Mouse (Mus musculus): ENCODE measurements around the gene Nfs1.
A peak's percentile ranks its signal among the peaks of the same experiment; 100 is the strongest.
"Not testable (repeated sequence)": the region's sequence is repeated elsewhere in the genome, so short reads cannot be mapped to it uniquely, and the experiment has no call there.

Gene Nfs1

DNA sequence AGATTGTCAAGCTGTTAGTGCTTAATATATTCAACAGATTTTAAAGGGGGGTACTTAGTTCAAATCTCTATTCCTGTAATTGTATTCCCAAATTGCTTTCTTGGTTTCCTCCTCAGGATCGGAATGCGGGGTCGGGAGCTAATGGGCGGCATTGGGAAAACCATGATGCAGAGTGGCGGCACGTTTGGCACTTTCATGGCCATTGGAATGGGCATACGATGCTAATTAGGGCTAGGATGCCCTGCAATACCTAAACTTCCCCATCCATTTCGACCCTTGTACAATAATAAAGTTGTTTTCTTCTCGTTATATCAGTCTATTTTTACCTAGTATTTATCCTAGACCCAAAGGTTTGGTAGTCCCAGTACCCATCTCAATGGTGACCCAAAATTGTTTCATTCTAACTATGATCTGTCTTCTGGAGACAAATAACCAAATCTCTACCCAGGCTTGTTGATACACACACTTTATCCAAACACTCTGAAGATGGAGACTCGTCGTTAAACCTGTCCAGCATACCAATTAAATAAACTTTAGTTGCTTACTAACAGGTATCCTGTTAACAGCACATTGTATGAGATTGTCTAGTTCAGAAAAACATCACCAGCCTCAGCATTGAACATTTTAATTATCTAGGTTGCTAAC is 1.6 kb upstream of the Nfs1 start:
- DNase-seq (ENCODE audit: low read depth, low spot score), result no peak

DNA sequence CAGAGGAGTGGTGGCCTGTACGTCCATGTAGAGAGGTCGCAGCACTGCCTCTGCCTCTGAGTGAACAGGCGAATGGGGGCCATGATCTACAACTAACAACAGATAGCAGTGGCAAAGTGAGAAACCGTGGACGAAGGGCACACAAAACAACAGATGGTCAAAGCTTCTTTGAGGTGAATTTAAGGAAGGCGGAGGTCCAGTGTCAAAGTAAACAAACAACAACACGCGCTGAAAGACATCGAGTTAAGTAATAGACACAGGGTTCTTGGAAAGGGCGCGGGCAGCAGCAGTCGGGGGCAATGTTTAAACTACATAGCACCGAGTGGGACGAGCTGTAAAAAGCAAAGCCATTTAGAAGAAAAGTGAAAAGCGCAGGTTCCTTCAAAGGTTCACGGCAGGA is 619 bp downstream of the Nfs1 start:
- DNase-seq (ENCODE audit: low read depth, low spot score), result no peak

DNA sequence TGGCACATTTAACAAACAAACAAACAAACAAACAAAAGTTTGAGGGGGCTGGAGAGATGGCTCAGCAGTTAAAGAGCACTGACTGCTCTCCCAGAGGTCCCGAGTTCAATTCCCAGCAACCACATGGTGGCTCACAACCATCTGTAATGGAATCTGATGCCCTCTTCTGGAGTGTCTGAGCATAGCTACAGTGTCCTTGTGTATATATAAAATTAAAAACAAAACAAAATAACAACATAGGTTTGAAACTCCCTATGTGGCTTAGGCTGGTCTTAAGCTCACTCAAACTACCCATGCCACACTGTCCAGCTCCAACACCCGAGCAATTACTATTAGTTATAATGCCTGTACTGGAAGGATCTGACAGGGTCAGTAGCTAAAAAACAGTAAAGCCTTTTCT is 1.2 kb downstream of the Nfs1 start:
- DNase-seq (ENCODE audit: low read depth, low spot score), result no peak

DNA sequence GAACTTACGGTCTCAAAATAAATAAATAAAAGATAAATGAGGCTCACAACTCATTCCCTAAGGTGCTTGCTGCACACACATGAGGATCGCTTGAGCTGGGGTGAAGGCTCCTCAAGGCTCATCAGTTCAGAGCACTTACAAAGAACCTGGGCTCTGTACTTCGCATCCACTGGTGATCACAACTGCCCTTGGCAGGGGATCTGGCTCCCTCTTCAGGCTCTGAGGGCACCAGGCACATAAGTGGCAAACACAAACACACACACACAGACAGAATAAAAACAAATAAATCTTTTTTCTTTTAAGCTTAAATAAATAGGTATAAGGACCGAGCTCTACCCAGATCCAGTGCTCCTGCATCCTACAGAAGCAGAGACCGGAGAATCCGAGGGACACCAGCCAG is 8.3 kb downstream of the Nfs1 start:
- no peak for DNase-seq (ENCODE audit: low read depth, low spot score)

DNA sequence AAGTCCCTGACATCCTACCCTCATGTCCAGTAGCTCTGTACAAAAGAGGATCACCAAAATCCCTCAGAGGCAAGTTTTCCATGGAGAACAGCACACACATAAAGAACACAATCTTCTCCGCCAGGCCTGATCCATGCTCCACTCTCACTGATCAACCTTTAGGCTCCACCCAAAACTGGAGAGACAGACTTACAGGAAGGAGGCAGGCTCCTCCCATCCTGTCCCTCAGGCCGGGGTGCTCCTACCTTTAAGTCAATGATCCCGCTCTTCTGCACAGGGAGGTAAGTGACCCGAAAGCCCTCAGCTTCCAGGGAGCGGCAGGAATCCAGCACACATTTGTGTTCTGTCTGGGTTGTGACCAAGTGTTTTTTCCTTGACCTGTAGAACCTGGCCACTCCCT is 9.8 kb downstream of the Nfs1 start:
- DNase-seq (ENCODE audit: low read depth, low spot score), result no peak

DNA sequence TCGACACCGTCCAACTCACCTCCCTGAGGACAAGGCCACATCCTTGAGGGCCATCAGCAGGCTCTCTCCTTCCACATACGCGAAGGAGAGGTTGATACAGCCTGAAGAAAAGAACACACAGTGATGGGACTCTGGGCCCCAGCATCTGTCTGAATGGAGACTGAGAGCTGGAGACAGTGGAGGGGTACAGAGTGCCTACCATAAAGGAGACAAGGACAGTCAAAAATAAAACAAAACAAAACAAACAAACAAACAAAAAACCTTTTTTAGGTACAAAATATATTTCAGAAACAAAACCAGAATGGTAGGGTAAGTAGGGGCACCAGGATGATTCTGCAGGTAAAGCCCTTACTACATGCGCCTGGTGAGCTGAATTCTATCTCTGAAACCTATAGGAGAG is 17.0 kb downstream of the Nfs1 start, which contains the start of gene Gm28036:
Gene Gm28036 (minus strand): TSS at position 101 of the 400 bp plus-strand sequence.
- no peak for DNase-seq (ENCODE audit: low read depth, low spot score)

DNA sequence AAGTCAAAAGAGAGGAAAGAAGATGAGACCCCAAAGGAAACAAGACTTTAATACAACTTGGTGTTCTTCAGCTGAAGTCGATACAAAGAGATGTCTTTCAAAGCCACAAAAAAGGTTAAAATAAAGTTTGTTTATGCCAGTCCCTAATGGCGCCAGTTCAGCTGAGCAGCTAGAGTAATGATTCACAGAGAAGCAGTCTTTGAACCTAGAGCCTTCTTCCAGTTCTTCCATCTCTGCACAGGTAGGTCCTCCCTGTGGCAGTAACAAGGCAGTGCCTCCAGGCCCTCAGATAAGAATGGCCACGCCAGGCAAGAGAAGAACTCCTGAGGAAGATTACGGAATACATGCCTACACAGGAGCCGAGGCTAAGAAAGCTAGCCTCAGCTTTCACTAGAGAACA is 20.3 kb downstream of the Nfs1 start:
- no peak for DNase-seq (ENCODE audit: low read depth, low spot score)

DNA sequence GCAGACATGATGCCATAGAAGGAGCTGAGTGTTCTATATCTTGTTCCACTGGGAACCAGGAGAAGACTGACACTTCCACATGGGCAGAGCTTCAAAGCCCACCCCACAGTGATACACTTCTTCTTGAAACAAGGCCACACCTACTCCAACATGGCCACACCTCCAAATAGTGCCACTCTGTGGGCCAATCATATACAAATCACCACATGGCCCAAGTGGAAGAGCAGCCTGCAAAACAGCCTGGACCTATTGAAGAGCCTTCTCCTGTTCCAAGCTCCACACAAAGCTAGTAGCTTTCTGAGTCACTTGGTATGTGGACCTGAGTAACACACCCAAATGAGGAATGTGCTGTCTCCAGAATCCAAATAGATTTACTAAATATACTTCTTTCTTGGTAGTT is 24.4 kb downstream of the Nfs1 start:
- DNase-seq (ENCODE audit: low read depth, low spot score), result no peak

DNA sequence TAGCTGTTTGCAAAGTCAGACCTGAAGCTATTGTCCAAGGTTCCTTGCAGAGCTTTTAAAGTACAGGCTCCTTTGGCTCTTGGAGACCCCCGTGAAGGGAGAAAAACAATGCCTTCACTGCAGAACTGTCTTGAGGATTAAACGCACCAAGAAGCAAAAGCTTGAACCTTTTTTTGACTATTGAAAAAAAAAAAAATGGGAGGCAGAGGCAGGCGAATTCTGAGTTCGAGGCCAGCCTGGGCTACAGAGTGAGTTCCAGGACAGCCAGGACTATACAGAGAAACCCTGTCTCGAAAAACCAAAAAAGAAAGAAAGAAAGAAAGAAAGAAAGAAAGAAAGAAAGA is 31.9 kb downstream of the Nfs1 start:
- not testable (repeated sequence) for DNase-seq (ENCODE audit: low read depth, low spot score)

DNA sequence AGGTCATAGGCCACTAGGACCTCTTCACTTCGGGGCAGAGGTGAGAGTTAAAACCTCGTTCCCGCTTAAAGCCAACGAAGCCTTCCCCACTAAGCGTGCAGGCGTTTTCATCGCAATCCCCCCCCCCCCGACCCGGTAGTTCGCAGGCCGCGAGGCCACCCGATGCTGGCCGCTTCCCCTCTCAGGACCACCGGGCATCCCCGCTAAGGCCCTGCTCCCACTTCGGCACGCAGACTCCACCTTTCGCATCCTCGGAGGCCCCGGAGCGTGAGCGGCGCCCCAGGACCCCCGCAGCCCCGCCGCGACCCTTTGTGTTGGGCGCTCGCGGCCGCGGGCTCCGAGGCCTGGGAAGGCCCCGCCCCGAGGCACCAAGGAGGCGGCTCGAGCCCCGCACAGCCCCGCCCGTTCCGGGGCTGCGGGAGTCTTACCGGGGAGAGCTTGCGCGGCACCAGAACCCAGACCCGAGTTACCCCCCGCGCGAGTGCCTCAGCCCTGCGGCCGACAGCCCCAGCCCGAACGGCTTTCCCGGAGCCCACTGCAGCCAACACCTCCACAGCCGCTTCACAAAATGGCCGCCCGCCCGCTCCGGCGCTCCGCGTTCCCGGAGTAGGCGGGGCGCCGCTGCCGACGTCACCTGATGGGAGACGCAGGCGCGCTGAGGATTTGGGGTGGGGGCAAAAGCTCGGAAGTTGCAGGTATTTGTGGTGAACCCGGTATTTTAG is 32.5 kb downstream of the Nfs1 start, which contains the start of the genes Cpne1 and Rbm12:
Gene Cpne1 (minus strand): TSS at position 608 of the 722 bp plus-strand sequence.
Gene Rbm12 (minus strand): TSS at position 621 of the 722 bp plus-strand sequence.
- peak; percentile 64 for DNase-seq (ENCODE audit: low read depth, low spot score)

DNA sequence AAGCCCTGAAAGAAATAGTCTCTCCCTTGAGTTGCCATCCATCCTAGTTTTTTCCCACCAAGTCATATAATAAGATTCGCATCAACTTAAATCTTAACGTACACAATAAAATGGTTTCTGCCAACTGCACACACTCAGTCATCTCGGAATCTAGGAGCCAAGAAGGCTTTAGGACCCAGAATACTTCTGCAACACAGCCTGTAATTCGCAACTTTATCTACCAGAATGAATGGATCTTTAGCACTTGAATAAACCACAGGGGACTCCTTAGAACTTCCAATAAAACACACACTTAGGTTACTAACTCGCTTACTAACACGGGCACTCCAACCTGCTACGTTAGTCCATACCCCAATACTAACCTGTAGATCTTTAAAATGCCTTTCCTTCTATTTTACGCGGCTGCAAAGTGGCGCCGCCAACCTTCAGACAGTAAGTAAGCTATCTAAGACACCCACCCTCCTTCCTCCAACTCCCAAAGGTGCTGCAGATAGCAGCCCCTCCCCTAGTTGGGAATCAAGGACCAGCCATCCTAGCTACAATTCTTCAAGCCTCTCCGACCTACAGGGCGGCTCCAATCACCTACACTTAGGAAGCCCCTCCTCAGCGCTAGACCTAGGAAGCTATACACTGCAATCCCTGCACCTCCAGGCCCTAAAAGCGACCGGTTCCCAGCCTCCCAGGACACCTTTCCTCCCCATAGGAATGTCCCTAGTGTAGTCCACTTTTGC is 33.2 kb downstream of the Nfs1 start:
- peak; percentile 29 for DNase-seq (ENCODE audit: low read depth, low spot score)

DNA sequence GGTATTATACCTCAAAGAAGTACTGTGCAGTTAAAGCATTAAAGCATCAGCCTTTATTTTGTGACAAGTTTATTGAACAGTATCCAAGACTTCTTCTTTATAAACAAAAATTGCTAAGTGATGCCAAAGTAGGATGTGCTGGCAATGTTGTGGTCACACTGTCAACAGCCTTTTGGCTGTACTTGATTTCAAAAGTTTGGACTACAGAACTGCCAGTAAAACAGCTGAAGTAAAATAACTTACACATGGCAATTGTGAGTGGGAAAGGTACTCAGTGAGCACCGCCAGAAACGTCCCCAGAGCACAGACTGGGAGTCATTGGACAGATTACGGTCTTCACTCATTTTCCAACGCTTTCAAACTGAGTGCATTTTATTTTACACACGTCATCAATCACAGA is 52.1 kb downstream of the Nfs1 start:
- DNase-seq (ENCODE audit: low read depth, low spot score), result no peak

DNA sequence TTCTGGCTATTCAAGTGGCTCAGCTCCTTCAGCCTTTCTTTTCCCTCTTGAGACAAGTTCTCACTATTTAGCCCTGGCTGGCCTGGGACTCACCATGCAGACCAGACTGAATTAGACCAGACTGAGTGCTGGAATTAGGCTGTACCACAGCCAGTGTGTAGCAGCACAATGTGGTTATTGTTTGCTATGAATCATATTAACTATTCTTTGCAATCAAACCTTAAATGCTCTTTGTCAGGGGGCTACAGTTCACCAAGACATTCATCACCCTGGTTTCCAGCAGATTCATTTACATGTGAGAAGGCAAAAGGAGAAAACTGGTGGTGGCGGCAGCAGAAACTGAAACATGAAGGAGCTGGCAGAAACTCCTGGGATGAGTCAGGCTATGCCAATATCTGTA is 54.2 kb downstream of the Nfs1 start:
- no peak for DNase-seq (ENCODE audit: low read depth, low spot score)

DNA sequence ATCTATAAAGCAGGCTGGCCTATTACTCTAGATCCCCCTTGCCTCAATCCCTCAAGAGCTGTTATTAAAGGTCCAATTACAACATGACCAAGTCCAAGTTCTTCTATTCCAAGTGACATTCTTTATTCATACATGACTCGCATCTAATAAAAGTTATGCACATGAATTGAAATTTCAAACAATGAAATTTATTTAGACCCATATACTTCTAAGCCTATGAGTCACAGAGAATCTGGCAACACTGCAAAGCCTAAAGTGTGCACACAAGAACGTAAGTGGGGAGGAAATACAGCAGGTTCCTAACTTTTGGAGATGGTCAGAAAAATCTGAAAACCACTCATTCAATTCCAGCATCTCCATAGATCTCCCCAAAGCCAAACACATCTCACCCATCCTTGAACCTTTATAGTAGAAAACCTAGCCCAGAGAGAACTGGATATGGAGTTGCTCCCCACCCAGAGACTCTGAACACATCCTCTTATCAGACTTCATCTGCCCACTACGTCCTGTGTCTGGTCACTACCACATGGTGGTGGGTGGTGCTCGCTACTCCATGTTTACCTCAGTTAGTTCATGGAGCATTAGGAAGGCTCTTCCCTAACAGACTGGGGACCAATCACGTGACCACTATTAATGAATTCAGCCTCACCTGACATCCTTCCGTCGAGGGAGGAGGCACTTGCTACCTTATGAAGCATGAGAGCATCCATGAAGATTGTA is 56.4 kb downstream of the Nfs1 start:
- DNase-seq (ENCODE audit: low read depth, low spot score), result no peak

DNA sequence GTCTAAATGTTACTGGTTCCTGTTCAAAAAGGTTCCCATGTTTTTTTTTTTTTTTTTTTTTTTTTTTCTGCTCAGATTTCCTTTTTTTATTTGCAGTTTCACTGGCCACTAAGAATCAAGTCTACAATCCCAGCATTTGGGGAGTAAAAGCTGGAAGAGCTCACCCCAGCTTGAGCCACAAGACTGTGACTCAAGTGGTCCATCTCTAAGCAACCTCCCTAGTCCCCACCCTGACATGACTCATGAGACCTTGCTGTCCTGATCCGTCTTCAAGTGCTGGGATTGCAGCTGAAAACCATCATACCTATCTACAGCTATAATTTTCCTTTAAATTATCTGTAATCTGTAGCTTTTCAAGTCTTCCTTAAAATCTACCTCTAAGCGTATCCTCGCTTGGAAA is 59.4 kb downstream of the Nfs1 start:
- DNase-seq (ENCODE audit: low read depth, low spot score), result no peak

DNA sequence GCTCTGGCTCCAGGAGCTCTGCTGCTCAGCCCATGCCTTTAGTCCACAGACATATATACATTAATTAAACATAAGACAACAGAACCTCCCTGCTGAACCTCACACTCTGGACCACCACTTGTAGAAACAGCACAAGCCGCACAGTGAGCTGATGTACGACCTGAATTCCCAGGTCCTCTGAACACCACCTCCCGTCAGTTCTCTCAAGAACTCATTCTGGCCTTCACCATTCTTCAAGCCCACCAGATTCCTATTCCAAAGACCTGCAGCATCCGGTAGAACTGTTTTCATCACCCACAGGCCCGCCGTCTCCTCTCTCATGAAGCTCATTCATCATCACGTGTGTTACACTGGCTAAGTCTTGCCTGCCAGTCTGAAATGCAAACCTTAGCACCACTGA is 63.6 kb downstream of the Nfs1 start:
- no peak for DNase-seq (ENCODE audit: low read depth, low spot score)

DNA sequence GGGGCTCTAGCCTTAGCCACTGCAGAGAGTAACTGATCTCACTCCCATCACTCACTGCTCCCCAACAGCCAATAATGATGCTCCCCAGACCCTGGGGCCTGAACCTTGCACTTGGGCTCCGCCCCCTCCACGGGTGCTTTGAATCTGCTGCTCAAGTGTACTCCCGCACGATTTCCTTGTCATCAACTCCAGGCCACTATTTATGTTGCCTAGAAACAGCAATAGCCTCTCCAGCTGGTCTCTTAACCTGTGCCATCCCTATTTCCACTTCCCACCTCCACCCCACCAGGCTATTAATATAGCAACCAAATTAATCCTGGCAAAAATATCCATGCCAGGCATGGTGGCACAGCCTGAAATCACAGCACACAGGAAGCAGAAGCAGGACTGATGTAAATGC is 64.3 kb downstream of the Nfs1 start:
- DNase-seq (ENCODE audit: low read depth, low spot score), result no peak

DNA sequence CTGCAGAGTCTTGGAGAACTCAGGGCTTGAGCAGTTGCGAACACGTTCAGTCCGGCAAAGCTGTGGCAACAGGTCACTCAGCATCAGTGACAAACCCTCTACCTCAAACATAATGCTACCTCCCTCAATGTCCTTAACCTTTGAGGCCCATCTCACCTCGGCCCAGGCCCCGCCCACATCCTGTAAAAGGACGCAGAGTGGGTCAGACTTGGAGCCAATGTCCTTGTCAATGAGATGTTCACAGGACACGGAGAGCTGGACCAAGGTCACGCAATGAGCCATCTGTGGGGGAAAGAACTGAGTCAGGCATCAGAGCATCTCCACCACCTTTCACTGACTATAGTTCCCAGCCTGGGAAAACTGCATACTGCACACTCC is 64.8 kb downstream of the Nfs1 start:
- no peak for DNase-seq (ENCODE audit: low read depth, low spot score)

DNA sequence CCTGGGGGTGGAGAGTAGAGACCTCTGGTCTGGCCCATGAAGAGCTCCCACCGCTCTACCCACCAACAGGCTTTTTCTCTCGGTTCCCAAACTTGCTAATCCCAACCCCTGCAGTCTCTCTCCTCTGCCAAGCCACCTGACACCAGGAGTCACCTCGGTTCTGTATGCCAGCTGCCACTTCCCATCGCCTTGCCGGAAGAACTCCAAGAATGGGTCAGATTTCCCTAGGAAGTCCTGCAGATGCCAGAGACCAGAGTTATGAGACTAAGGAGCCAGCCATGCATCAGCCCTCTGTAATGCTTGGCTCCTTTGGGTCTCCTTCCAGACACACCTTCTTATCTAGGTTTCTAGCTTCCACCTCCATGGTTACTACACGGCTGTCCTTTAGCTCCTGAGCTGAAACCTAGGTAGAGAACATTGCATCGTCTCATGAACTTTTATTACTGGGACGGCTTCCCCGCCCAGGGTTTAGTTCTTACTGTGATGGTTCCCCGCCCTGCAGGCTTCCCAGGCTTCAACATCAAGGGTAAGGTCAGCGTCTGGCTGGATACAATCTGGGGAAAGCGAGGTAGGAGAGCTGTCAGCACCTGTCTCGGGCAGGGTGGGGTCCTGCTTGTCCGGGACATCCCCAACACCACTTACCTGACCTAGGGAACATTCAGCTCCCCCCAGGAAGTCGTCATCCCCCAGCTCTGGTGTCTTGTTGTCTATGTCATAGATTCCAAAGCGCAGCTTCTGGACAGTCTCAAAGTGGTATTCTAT is 65.4 kb downstream of the Nfs1 start:
- DNase-seq (ENCODE audit: low read depth, low spot score), result no peak

DNA sequence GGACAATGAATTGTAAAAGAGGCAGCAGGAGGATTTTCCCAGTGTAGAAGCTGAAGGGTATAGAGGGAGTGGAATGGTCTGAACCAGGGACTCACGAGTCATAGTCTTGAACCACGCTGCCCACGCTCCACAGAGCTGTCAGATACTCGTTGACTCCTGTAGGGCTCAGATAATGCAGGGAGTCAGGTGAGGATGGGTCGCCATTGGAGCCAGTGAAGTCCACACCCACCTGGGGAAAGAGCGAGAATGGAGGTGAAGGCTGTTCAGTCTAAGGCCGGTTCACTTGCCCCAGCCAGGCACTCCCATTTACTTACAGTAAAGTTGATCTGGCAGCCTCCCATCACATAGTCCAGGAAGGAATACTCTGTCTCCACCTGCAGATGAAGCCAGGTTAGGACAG is 66.5 kb downstream of the Nfs1 start:
- DNase-seq (ENCODE audit: low read depth, low spot score), result no peak

DNA sequence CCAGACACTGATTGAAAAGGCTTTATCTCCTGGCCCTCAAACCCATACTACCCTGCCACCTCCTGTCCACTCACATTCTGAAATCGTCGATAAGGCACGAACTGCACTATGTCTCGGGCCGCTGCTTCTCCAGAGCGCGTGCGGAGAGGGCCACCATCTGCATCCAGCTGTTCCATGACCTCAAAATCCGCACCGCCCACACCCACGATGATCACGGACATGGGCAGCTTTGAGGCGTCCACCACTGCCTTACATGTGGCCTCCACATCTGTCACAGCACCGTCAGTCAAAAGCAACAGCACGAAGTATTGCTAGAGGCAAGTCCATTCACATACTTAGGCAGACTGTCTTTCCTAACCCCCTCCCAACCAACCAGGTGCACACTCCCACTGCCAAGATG is 70.3 kb downstream of the Nfs1 start:
- no peak for DNase-seq (ENCODE audit: low read depth, low spot score)
